Mouse (Mus musculus) MEL (cell line): ENCODE data around the gene Caprin1.

ENCODE experiments used
- CTCF ChIP-seq, 3 experiments: IDR thresholded peaks in 2 of 3; conservative IDR thresholded peaks in 1 of 3; 2 replicates each; pipeline ENCODE4 v1.5.1; 2011 to 2012; ENCODE audit warnings: low read length in 3 of 3, low read depth in 2 of 3, mild to moderate bottlenecking in 2 of 3, improper control_type of control experiment in 1 of 3, inconsistent platforms in 1 of 3, mixed read lengths in 1 of 3, moderate library complexity in 1 of 3; ENCODE audit not compliant: control insufficient read depth in 1 of 3, insufficient read depth in 1 of 3, poor library complexity in 1 of 3, severe bottlenecking in 1 of 3
- EP300 ChIP-seq, 2 experiments: IDR thresholded peaks; 2 replicates each; pipeline ENCODE4 v1.6.1; 2011; ENCODE audit warnings: improper control_type of control experiment in 2 of 2, low read length in 2 of 2, low read depth in 1 of 2, mild to moderate bottlenecking in 1 of 2
- MAX ChIP-seq: IDR thresholded peaks from 2 replicates; pipeline ENCODE4 v1.6.1; 2011; ENCODE audit warnings: low read length, improper control_type of control experiment
- MAZ ChIP-seq: IDR thresholded peaks from 2 replicates; pipeline ENCODE4 v1.6.1; 2012; ENCODE audit warnings: low read depth, mild to moderate bottlenecking, inconsistent platforms, low read length, improper control_type of control experiment
- POLR2A ChIP-seq, 2 experiments: IDR thresholded peaks; 2 replicates each; pipeline ENCODE4 v1.6.1; 2011 to 2012; ENCODE audit warnings: low read length in 2 of 2, mild to moderate bottlenecking in 2 of 2, control low read depth in 1 of 2, improper control_type of control experiment in 1 of 2, low read depth in 1 of 2, moderate library complexity in 1 of 2; ENCODE audit not compliant: control insufficient read depth in 1 of 2, insufficient read depth in 1 of 2, poor library complexity in 1 of 2
- TCF12 ChIP-seq: IDR thresholded peaks from 2 replicates; pipeline ENCODE4 v1.6.1; 2014; ENCODE audit warnings: low read depth, mild to moderate bottlenecking, inconsistent platforms, low read length, improper control_type of control experiment, moderate library complexity
- ZMIZ1 ChIP-seq: IDR thresholded peaks from 2 replicates; pipeline ENCODE4 v1.6.1; 2012; ENCODE audit warnings: low read depth, mild to moderate bottlenecking, inconsistent platforms, low read length, improper control_type of control experiment, moderate library complexity
- ZNF384 ChIP-seq: IDR thresholded peaks from 2 replicates; pipeline ENCODE4 v1.6.1; 2012; ENCODE audit warnings: low read depth, mild to moderate bottlenecking, inconsistent platforms, low read length, improper control_type of control experiment

GRCm38 (mm10) chr2:103795843-103796210, 1.6 kb downstream of the Caprin1 start:
- TF ChIP-seq TCF12 (peak; percentile 41; the same call in 1 of the 2 replicates), ZNF384 (no peak), MAX (peak; percentile 92), ZMIZ1 (peak; percentile 78; the same call in 1 of the 2 replicates), CTCF (IDR thresholded peaks at IDR 0.05 in 2 of 3, conservative IDR thresholded peaks at IDR 0.05 in 1 of 3; ENCODE audit: control insufficient read depth in 1 of 3, insufficient read depth in 1 of 3, low read depth in 2 of 3, low read length in 3 of 3, poor library complexity in 1 of 3, severe bottlenecking in 1 of 3) (no peak), MAZ (peak; percentile 67; the same call in 1 of the 2 replicates), POLR2A (IDR thresholded peaks at IDR 0.05; ENCODE audit: control insufficient read depth in 1 of 2, insufficient read depth in 1 of 2, low read depth in 1 of 2, low read length in 2 of 2, poor library complexity in 1 of 2) (peak in 1 of 2 experiments; percentile 81; a peak in 2 of 4 replicates), EP300 (IDR thresholded peaks at IDR 0.05; ENCODE audit: low read depth in 1 of 2, low read length in 2 of 2) (0 out of 4 replicates have a peak, but pooled peaks of 1 of the 2 experiments have one; percentile 2)
